Mouse (Mus musculus) spleen, adult 2 months (tissue): ENCODE results near the gene Slc9c1.

Experiments
- CTCF ChIP-seq: fragments of 200-500 bp; IDR thresholded peaks from 2 replicates; pipeline ENCODE4 v1.5.1; 2011; ENCODE audit warnings: mild to moderate bottlenecking, inconsistent platforms; ENCODE audit not compliant: insufficient read depth, insufficient read length, insufficient replicate concordance; ENCODE audit errors: extremely low read depth
- POLR2A ChIP-seq: fragments of 200-500 bp; IDR thresholded peaks from 2 replicates; pipeline ENCODE4 v1.6.1; 2011; ENCODE audit warnings: low read depth, low read length, inconsistent platforms

DNA sequence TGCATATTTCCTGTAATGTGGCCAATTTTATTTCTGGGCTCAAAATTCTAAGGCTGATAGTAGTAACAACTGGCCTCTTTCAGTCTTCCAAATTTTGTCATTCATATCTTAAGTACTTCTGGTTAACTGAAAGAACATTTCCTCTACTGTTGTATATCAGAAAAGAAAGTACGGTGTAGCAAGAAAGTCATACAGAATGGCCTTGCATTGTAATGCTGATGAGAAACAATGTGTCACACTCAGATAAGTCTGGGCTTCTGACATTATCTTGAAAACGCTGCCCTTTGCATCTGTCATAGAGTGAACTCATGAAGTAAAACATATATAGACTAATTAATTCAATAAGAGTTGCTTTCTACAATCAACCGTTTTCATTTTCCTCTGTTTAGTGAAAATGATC, 37.2 kb downstream of the Slc9c1 start:
- no peak for TF ChIP-seq POLR2A
- no peak for TF ChIP-seq CTCF
